Mouse (Mus musculus) layer of hippocampus, adult 9-11 months (tissue): ENCODE measurements around the gene Cdh6.
A peak's percentile ranks its signal among the peaks of the same experiment; 100 is the strongest.

Experiments used
- DNase-seq: peaks from one replicate; pipeline ENCODE4 v3.0.0; 2022

The Cdh6 gene

GRCm38 (mm10) chr15:13047910-13048309, 125.6 kb downstream of the Cdh6 start:
- DNase-seq = peak; percentile 24

GRCm38 (mm10) chr15:13034436-13034835, 139.0 kb downstream of the Cdh6 start:
- no peak for DNase-seq

GRCm38 (mm10) chr15:13030641-13031040, 142.8 kb downstream of the Cdh6 start:
- no peak for DNase-seq

GRCm38 (mm10) chr15:13027513-13027912, 146.0 kb downstream of the Cdh6 start:
- no peak for DNase-seq

- DNase-seq = no peak
These were observed 156.6 kb downstream of the Cdh6 start for GRCm38 (mm10) chr15:13016756-13017357.

- DNase-seq = no peak
These were observed 164.7 kb downstream of the Cdh6 start for GRCm38 (mm10) chr15:13008803-13009202.

- no peak for DNase-seq
These were observed 167.5 kb downstream of the Cdh6 start for GRCm38 (mm10) chr15:13005934-13006333.

GRCm38 (mm10) chr15:13001549-13001948, 171.9 kb downstream of the Cdh6 start:
- DNase-seq = no peak

GRCm38 (mm10) chr15:12994563-12995359, 178.7 kb downstream of the Cdh6 start:
- no peak for DNase-seq
